Mouse (Mus musculus) hindbrain, embryonic 16.5 days (tissue): ENCODE measurements around the gene Mcpt4. TPM values are rescaled to one million over a fixed set of nuclear protein-coding genes. Genes with fewer than 3 reads are reported as not detected.
"Not testable (repeated sequence)": the region's sequence is repeated elsewhere in the genome, so short reads cannot be mapped to it uniquely, and the experiment has no call there.

ENCODE experiments used
- ATAC-seq: fragments of 200-750 bp; cut with Nextera tagmentation; 2 replicates; pipeline ENCODE4 v1.8.0; 2017; ENCODE audit warnings: moderate TSS enrichment, moderate library complexity
- H3K27ac ChIP-seq: fragments of 300-500 bp; sonication (generic); 2 replicates; pipeline ENCODE4 v1.5.1; 2014; ENCODE audit warnings: low read depth, mild to moderate bottlenecking, control low read depth, low read length, moderate library complexity
- H3K27me3 ChIP-seq: fragments of 300-500 bp; sonication (generic); replicated peaks from 2 replicates; pipeline ENCODE4 v1.6.1; 2014; ENCODE audit warnings: low read length; ENCODE audit not compliant: control insufficient read depth, insufficient read depth
- H3K36me3 ChIP-seq: fragments of 300-500 bp; sonication (generic); 2 replicates; pipeline ENCODE4 v1.6.1; 2014; ENCODE audit warnings: mild to moderate bottlenecking, low read length, moderate library complexity, mixed read lengths; ENCODE audit not compliant: control insufficient read depth, insufficient read depth
- H3K4me1 ChIP-seq: fragments of 300-500 bp; sonication (generic); 2 replicates; pipeline ENCODE4 v1.6.1; 2014; ENCODE audit warnings: low read depth, low read length; ENCODE audit not compliant: control insufficient read depth, insufficient read depth
- H3K4me2 ChIP-seq: fragments of 300-500 bp; sonication (generic); 2 replicates; pipeline ENCODE4 v1.6.1; 2014; ENCODE audit warnings: mild to moderate bottlenecking, low read length, control low read depth, moderate library complexity
- H3K4me3 ChIP-seq: fragments of 300-500 bp; sonication (generic); 2 replicates; pipeline ENCODE4 v1.5.1; 2014; ENCODE audit warnings: mild to moderate bottlenecking, low read length, control low read depth, moderate library complexity
- H3K9ac ChIP-seq: fragments of 300-500 bp; sonication (generic); 2 replicates; pipeline ENCODE4 v1.6.1; 2014; ENCODE audit warnings: low read depth, mild to moderate bottlenecking, control low read depth, low read length, moderate library complexity
- H3K9me3 ChIP-seq: fragments of 300-500 bp; sonication (generic); 2 replicates; pipeline ENCODE4 v1.6.1; 2014; ENCODE audit warnings: mild to moderate bottlenecking, low read length, moderate library complexity; ENCODE audit not compliant: control insufficient read depth
- WGBS: fragments of 180-500 bp; shearing (Covaris S2); extraction: QIAGEN DNeasy Blood & Tissue Kit; methylation state at CpG from one replicate; pipeline ENCODE4 v1.1.7; 2014; 5-methylcytosine and 5-hydroxymethylcytosine counted together
- polyA plus RNA-seq: library from polyadenylated mRNA; unstranded; fragments of >200 nt; fragmentation: Nextera tagmentation; extraction: Ambion mirVana; gene quantifications from 2 replicates; pipeline ENCODE4 v1.2.1, GENCODE M21; 2015

The Mcpt4 gene
- polyA plus RNA-seq, 1 experiment from 2014 or later: not detected

DNA sequence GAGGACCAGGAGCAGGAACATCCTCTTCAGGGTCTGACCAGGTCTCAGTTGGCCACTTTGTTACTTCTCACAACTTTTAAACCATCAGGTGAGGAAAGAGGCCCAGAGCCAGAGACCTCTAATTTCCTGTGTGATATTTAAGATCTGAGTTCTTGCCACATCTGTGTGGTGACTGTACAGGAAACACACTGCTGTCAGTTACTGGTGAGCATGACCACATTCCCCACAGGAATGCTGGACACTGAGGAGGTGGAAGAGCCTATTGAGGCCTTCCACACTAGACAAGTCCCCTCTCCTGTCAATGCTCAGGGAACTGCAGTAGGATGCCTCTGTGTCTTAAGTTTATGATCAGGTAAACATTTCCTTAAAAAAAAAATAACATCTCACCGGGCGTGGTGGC, 23.1 kb upstream of the Mcpt4 start, which contains the start of gene Mcpt8:
Mcpt8 (minus strand) TSS at position 107 of the 400 bp plus-strand sequence.
- no peak for ATAC-seq
- 93% methylated on average over 2 of the region's 2 CpGs for WGBS
- no peaks in the 10 kb centered on the region for H3K4me1 ChIP-seq
- no peaks in the 10 kb centered on the region for H3K27me3 ChIP-seq
- H3K36me3 ChIP-seq: no peaks in the 10 kb centered on the region
- no peak within 1 kb of the TSS for H3K4me3 ChIP-seq
- H3K9me3 ChIP-seq: no peaks in the 10 kb centered on the region
- no peak within 1 kb of the TSS for H3K27ac ChIP-seq
- no peak within 1 kb of the TSS for H3K9ac ChIP-seq
- H3K4me2 ChIP-seq: no peak within 1 kb of the TSS

DNA sequence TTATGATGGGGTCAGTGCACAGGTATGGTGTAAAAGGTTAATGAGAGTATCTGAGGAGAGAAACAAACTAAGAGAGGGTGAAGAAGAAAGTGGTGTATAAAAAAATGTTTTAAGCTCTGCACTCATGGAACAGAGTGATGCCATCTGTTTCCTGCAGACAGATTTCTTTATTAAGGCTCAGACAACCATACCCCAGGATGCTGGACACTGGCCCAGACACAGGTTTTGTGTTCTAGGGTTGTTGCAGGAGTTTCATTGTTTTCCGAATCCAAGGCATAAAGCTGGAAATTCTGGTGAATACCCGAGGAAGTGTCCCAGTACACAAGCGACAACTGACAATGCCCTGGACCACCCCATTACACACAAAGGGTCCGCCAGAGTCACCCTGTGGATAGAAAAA, 19.9 kb upstream of the Mcpt4 start:
- no peak overlapping the region for H3K9ac ChIP-seq
- H3K27me3 ChIP-seq: no peaks in the 10 kb centered on the region
- 71% methylated on average over 4 of the region's 4 CpGs for WGBS
- no peak overlapping the region for H3K4me3 ChIP-seq
- ATAC-seq: no peak
- H3K4me1 ChIP-seq: no peaks in the 10 kb centered on the region
- no peaks in the 10 kb centered on the region for H3K9me3 ChIP-seq
- H3K36me3 ChIP-seq: no peaks in the 10 kb centered on the region
- no peak overlapping the region for H3K27ac ChIP-seq
- H3K4me2 ChIP-seq: no peak overlapping the region

DNA sequence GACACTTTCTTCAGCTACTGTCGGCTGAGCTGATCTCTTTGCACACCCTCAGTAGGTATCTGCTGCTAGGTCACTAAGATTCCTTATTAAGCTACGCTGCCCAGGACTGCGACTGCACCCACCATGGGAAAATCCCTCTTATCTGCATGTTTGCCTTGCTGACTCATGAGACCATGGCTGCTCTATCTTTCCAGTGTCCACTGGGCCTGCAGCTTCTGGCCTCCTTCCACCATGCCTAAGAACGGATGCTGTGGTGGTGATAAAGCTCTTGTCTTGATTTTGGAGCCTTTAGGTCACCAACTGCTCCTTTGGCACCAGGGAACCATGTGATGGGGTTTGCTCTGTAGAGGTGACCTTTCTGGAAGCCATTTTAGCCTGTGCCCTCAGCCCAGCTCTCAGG, 4.4 kb downstream of the Mcpt4 start:
- Histone ChIP-seq H3K4me2 (no peak overlapping the region), H3K9me3 (no peaks in the 10 kb centered on the region), H3K27ac (no peak overlapping the region), H3K9ac (no peak overlapping the region), H3K4me1 (no peaks in the 10 kb centered on the region), H3K4me3 (no peak overlapping the region), H3K27me3 (no peaks in the 10 kb centered on the region), H3K36me3 (no peaks in the 10 kb centered on the region)
- WGBS: 85% methylated on average over 4 of the region's 4 CpGs
- no peak for ATAC-seq

DNA sequence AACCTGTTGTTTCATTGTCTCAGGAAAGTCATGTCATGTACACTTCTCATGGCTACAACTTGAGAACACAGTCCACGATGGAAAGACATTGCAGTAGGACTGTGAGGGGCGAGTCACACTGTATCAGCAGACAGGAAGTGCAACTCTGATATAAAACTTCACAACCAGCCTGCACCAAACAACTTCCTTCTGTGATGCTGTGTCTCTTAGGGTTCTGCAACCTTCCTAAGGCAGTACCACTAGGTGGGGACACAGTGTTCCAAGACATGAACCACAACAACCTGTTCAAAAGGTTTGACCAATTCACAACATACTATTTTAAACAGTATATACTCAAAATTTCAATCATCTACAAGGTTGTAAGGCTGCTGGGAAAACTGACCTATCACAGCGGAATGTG, 6.7 kb downstream of the Mcpt4 start:
- no peaks in the 10 kb centered on the region for H3K9me3 ChIP-seq
- H3K27ac ChIP-seq: no peak overlapping the region
- H3K36me3 ChIP-seq: no peaks in the 10 kb centered on the region
- no peak overlapping the region for H3K4me2 ChIP-seq
- no peak for ATAC-seq
- H3K9ac ChIP-seq: no peak overlapping the region
- WGBS: 92% methylated on average over 3 of the region's 3 CpGs
- no peak overlapping the region for H3K4me3 ChIP-seq
- no peaks in the 10 kb centered on the region for H3K4me1 ChIP-seq
- H3K27me3 ChIP-seq: no peaks in the 10 kb centered on the region

DNA sequence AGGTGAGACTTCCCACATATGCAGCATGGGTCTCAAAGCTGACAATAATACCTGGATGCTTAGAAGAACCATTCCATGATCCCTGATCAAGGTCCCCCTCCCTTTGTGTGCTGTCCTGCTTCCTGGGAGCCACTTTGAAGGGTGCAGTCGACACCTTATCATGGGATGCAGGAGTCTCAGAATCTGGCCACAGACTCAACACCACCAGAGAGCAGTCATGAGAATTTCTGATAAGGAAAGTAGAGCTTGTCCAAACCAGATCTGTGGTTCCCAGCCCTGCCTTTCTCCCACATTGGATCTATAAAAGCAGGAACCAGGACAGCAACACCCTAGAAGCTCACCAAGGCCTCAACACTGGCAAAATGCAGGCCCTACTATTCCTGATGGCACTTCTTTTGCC, 20.3 kb downstream of the Mcpt4 start, which contains the start of gene Mcpt2:
Mcpt2 (plus strand) TSS at position 250 of the 400 bp plus-strand sequence.
- not testable (repeated sequence) for ATAC-seq, H3K4me1 ChIP-seq, H3K9ac ChIP-seq, H3K9me3 ChIP-seq, H3K27ac ChIP-seq, H3K36me3 ChIP-seq, H3K4me3 ChIP-seq, H3K27me3 ChIP-seq, H3K4me2 ChIP-seq
- WGBS: 78% methylated on average over 1 of the region's 1 CpGs

DNA sequence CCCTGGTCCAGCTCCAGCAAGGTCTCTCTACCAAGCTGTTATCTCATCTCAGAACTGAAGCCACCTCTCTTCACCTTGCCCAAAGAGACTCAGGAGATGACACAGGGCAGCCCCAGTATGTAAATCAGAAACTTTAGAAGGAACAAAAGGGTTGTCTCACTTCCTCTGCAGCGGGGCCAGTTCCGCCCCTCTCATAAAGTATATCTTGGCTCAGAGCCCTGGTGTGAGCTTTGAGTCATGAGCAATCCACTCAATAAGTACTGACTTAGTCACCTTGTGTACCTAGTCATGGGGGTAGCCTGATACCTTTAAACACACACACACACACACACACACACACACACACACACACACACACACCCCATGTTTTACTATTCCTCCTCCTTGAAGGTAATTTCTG, 27.7 kb downstream of the Mcpt4 start:
- ATAC-seq: no peak
- Histone ChIP-seq H3K27ac (no peak overlapping the region), H3K4me1 (no peaks in the 10 kb centered on the region), H3K4me3 (no peak overlapping the region), H3K36me3 (no peaks in the 10 kb centered on the region), H3K4me2 (no peak overlapping the region), H3K27me3 (no peaks in the 10 kb centered on the region), H3K9ac (no peak overlapping the region), H3K9me3 (no peaks in the 10 kb centered on the region)
- WGBS: 91% methylated on average over 2 of the region's 2 CpGs

DNA sequence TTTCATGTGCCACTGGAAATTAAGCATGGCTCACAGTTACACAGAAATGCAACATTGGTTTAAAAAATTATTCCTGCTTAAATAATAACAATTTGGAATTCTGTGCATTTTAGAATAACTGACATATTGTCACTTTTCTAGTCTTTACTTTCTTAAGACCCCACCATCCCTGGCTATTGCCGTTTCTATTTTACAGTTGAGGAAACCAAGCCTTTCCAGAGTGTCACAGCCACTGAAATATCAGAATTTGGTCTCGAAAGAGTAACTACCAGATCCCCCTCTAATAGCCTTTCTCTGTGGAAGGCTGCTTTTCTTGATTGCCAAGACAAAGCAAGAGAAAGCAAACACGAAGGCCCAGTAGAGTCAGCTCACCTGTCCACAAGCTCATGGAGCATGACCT, 31.7 kb downstream of the Mcpt4 start, which contains the start of gene Mcpt9:
Mcpt9 (minus strand) TSS at position 101 of the 400 bp plus-strand sequence.
- WGBS: 87% methylated on average over 3 of the region's 3 CpGs
- not testable (repeated sequence) for ATAC-seq

DNA sequence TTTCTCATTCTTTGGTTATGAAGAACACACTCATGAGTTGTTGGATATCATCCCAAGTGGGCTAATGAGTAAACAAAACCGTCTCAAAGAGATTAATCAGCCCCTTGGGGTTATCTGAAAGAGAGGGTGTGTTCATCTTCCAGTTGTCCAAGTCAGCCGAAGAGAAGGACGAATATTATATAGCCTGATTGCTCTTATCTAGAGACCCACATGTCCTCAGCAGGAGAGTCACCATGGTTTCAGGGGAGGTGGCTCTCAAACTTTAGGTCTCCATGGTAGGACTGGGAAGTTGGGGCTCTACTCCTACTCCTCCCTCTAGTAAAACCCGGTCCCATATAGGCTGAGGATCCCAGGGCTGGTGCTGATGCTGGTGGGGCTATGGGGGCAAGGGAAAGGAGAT, 40.8 kb downstream of the Mcpt4 start:
- WGBS: 80% methylated on average over 3 of the region's 4 CpGs
- H3K27me3 ChIP-seq, H3K36me3 ChIP-seq, H3K9me3 ChIP-seq, H3K9ac ChIP-seq, H3K4me3 ChIP-seq, H3K27ac ChIP-seq, ATAC-seq, H3K4me1 ChIP-seq, H3K4me2 ChIP-seq: not testable (repeated sequence)

More for the DNA sequence above, 31.7 kb downstream of the Mcpt4 start, which contains the start of gene Mcpt9:
- not testable (repeated sequence) for H3K9me3 ChIP-seq, H3K4me2 ChIP-seq, H3K4me3 ChIP-seq, H3K4me1 ChIP-seq, H3K9ac ChIP-seq, H3K36me3 ChIP-seq, H3K27ac ChIP-seq, H3K27me3 ChIP-seq

DNA sequence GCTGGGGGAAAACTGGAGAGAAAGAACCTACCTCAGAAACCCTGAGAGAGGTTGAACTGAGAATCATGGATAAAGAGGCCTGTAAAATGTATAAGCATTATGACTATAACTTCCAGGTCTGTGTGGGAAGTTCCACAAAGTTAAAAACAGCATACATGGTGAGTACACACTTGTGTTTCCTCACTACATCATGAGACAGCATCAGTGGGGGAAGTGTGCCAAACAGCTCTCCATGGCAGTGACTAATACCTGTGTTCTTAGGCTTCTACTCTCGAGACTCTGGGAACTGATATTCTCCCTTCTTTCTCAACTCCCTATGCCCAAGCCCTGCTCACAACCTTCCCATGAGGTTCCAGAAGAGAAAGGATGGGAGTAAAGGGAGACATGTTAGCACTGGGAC, 42.7 kb downstream of the Mcpt4 start:
- WGBS: 85% methylated on average over 1 of the region's 1 CpGs
- Histone ChIP-seq H3K4me3 (no peak overlapping the region), H3K27me3 (no peaks in the 10 kb centered on the region), H3K9ac (no peak overlapping the region), H3K27ac (no peak overlapping the region), H3K4me2 (no peak overlapping the region), H3K4me1 (no peaks in the 10 kb centered on the region), H3K9me3 (no peaks in the 10 kb centered on the region), H3K36me3 (no peaks in the 10 kb centered on the region)
- no peak for ATAC-seq

DNA sequence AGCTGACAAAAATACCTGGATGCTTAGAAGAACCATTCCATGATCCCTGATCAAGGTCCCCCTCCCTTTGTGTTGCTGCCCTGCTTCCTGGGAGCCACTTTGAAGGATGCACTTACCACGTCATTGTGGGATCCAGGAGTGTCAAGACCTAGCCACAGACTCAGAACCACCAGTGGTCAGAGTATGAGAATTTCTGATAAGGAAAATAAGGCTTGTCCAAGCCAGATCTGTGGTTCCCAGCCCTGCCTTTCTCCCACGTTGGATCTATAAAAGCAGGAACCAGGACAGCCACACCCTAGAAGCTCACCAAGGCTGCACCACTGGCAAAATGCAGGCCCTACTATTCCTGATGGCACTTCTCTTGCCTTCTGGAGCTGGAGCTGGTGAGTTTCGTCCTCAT, 44.4 kb downstream of the Mcpt4 start, which contains the start of gene Mcpt1:
Mcpt1 (plus strand) TSS at position 301 of the 400 bp plus-strand sequence.
- H3K27me3 ChIP-seq, ATAC-seq: not testable (repeated sequence)
- 82% methylated on average over 3 of the region's 3 CpGs for WGBS

More for the DNA sequence above, 44.4 kb downstream of the Mcpt4 start, which contains the start of gene Mcpt1:
- H3K9ac ChIP-seq, H3K9me3 ChIP-seq, H3K4me1 ChIP-seq, H3K4me2 ChIP-seq, H3K36me3 ChIP-seq, H3K27ac ChIP-seq, H3K4me3 ChIP-seq: not testable (repeated sequence)
